Mouse (Mus musculus) ES-E14 (cell line): ENCODE results near the gene Rbm28.

Experiments used
- CHD2 ChIP-seq: IDR thresholded peaks from 2 replicates; pipeline ENCODE4 v1.6.1; 2014; ENCODE audit warnings: mild to moderate bottlenecking, low read depth, low read length, inconsistent platforms
- ZNF384 ChIP-seq: IDR thresholded peaks from 2 replicates; pipeline ENCODE4 v1.6.1; 2012; ENCODE audit warnings: low read depth, low read length, inconsistent platforms

DNA sequence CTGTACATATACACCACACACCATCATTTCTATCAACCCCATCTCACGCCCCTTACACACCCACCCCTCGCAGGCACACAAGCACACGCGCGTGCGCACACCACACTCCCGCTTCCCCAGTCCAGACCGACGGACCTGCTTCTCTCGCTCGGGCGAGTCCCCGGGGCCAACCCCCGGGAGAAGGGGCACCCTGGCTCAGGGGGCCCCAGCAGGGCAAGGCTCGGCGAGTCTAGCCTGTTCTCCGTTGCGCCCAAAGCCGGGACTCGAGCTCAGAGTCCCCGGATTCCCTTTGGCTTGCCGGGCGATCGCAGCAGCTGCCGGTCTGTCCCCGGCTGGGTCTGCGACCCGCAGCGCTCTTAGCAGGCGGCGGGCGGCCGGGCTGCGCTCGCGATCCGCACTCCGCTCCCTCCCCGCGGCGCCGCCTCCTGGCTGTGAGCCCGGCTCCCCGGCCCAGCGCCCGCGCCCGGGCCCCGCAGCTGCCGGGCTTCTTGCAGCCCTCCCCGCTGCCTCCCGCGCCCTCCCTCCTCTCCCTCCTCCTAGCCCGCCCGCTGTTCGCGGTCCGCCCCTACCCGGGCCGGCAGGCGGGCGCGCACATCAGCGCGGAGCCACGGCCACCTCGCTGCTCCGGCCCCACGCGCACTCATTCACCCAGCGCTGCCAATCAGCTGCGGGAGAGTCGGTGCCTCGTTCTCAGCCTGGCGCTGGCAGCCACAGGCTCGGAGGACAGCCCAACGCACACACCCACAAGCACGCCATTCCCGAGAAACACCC is 14.3 kb upstream of the Rbm28 start, which contains the start of gene Prrt4:
- TF ChIP-seq ZNF384, result no peak
- TF ChIP-seq CHD2, result no peak
